In the genomic region with DNA sequence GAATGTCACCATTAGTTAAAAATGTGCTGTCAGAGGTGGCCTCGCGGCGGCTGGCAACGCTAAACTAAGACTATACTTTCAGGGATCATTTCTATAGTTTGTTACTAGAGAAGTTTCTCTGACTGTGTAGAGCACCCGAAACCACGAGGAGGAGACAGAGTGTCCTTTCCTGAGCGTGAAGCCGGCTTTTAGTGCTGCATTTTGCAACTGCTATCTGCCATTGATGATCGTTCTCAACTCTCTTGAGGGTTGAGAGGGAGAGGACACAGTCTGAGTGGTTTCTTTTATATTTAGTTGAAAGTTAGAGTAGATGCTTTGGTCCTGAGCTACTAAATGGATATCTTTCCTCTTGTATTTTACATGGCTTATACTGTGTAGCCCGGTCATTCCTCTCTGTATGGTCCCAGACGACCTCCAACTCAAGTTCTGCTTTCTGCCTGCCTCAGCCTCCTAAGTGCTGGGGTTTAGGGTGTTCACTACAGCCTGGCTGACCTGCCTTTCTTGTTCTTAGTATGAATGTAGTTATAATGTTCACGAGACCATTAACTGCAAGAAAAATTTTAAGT, we compare ENCODE assay signal across 8 mouse cellular contexts. TPM values are rescaled to one million over a fixed set of nuclear protein-coding genes. Genes with fewer than 3 reads are reported as not detected.
DNase-seq lines count a peak whose midpoint lies in the region; ATAC-seq and TF ChIP-seq lines count a peak whose summit lies in the region.

No protein-coding gene starts in this region.

- peak overlapping the region; percentile 97 for H3K27ac ChIP-seq in heart, embryonic 13.5 days (replicated peaks)
- peak overlapping the region; percentile 97 for H3K27ac ChIP-seq in kidney, postnatal 0 days
- peak overlapping the region; percentile 89 for H3K27ac ChIP-seq in liver, embryonic 16.5 days (ENCODE audit: low read length)
- no peak overlapping the region; the same call in 1 of the 2 replicates for H3K27ac ChIP-seq in neural tube, embryonic 12.5 days

- WGBS in heart, embryonic 13.5 days = under 1% methylated on average over 12 of the region's 12 CpGs
- WGBS in kidney, postnatal 0 days = 0% methylated on average over 12 of the region's 12 CpGs
- under 1% methylated on average over 12 of the region's 12 CpGs for WGBS in liver, embryonic 16.5 days (ENCODE audit: insufficient replicate concordance)
- WGBS in neural tube, embryonic 12.5 days = 1% methylated on average over 12 of the region's 12 CpGs

- peaks cover 7% of the 10 kb centered on the region for H3K79me2 ChIP-seq in C2C12 (ENCODE audit: control insufficient read depth, insufficient read depth)

- H3K36me3 ChIP-seq in C2C12 (ENCODE audit: control insufficient read depth, insufficient read depth) = peaks cover 19% of the 10 kb centered on the region
- peaks cover 10% of the 10 kb centered on the region for H3K36me3 ChIP-seq in erythroblast, embryonic 14.5 days (ENCODE audit: control insufficient read depth)
- peaks cover 22% of the 10 kb centered on the region for H3K36me3 ChIP-seq in heart, embryonic 13.5 days
- peaks cover 6% of the 10 kb centered on the region; the same call in 1 of the 2 replicates for H3K36me3 ChIP-seq in kidney, postnatal 0 days (ENCODE audit: insufficient read depth, low read length)
- H3K36me3 ChIP-seq in liver, embryonic 16.5 days (ENCODE audit: control insufficient read depth, insufficient read depth) = 0 out of 2 replicates have a peak, but pooled peaks cover 2% of the 10 kb centered on the region
- H3K36me3 ChIP-seq in neural tube, embryonic 12.5 days = peaks cover 7% of the 10 kb centered on the region

- peak overlapping the region; percentile 87 for H3K4me2 ChIP-seq in heart, embryonic 13.5 days
- H3K4me2 ChIP-seq in kidney, postnatal 0 days (ENCODE audit: low read length) = peak overlapping the region; percentile 74
- peak overlapping the region; percentile 98 for H3K4me2 ChIP-seq in liver, embryonic 16.5 days (ENCODE audit: low read depth, low read length)
- peak overlapping the region; percentile 72 for H3K4me2 ChIP-seq in neural tube, embryonic 12.5 days (replicated peaks)

- no peaks in the 10 kb centered on the region for H3K9me3 ChIP-seq in erythroblast, embryonic 14.5 days (ENCODE audit: control insufficient read depth, low read length)
- H3K9me3 ChIP-seq in heart, embryonic 13.5 days = no peaks in the 10 kb centered on the region
- no peaks in the 10 kb centered on the region for H3K9me3 ChIP-seq in kidney, postnatal 0 days (replicated peaks; ENCODE audit: low read length)
- no peaks in the 10 kb centered on the region for H3K9me3 ChIP-seq in liver, embryonic 16.5 days (replicated peaks; ENCODE audit: control insufficient read depth, low read length)
- no peaks in the 10 kb centered on the region for H3K9me3 ChIP-seq in neural tube, embryonic 12.5 days

- peak; percentile 48; the same call in 1 of the 2 replicates for ATAC-seq in heart, embryonic 13.5 days (ENCODE audit: extremely low read depth, insufficient number of reproducible peaks, low FRiP score, low TSS enrichment)
- ATAC-seq in kidney, postnatal 0 days (replicated peaks; ENCODE audit: low FRiP score, low read depth) = peak; percentile 81
- ATAC-seq in liver, embryonic 16.5 days (ENCODE audit: low read depth) = peak; percentile 74
- ATAC-seq in neural tube, embryonic 12.5 days (ENCODE audit: low FRiP score, low read depth) = peak; percentile 67

- H3K4me1 ChIP-seq in erythroblast, embryonic 14.5 days (ENCODE audit: control insufficient read depth) = peaks cover 45% of the 10 kb centered on the region
- H3K4me1 ChIP-seq in heart, embryonic 13.5 days = peaks cover 22% of the 10 kb centered on the region
- H3K4me1 ChIP-seq in kidney, postnatal 0 days (replicated peaks; ENCODE audit: insufficient read depth, low read length) = no peaks in the 10 kb centered on the region
- H3K4me1 ChIP-seq in liver, embryonic 16.5 days (ENCODE audit: control insufficient read depth, low read depth, low read length) = peaks cover 25% of the 10 kb centered on the region
- H3K4me1 ChIP-seq in neural tube, embryonic 12.5 days = no peaks in the 10 kb centered on the region

- peaks cover 2% of the 10 kb centered on the region for H3K79me3 ChIP-seq in C2C12 (ENCODE audit: low read depth)

- peak; percentile 81 for DNase-seq in adrenal gland, postnatal 14 days
- DNase-seq in kidney, postnatal 0 days (ENCODE audit: low spot score) = peak; percentile 98
- DNase-seq in telencephalon, adult 2 months (ENCODE audit: low read depth, low spot score) = peak; percentile 86

- no peak for TF ChIP-seq CTCF in C2C12 (IDR thresholded peaks at IDR 0.05; ENCODE audit: control insufficient read depth, insufficient read depth, insufficient read length)
- peak; percentile 63 for TF ChIP-seq CTCF in kidney, postnatal 0 days (IDR thresholded peaks at IDR 0.05; ENCODE audit: low read depth)

- no peak overlapping the region for H3K4me3 ChIP-seq in C2C12 (ENCODE audit: insufficient read depth, poor library complexity, severe bottlenecking)
- H3K4me3 ChIP-seq in erythroblast, embryonic 14.5 days (replicated peaks) = peak overlapping the region; percentile 80
- peak overlapping the region; percentile 82 for H3K4me3 ChIP-seq in heart, embryonic 13.5 days
- H3K4me3 ChIP-seq in kidney, postnatal 0 days (replicated peaks; ENCODE audit: low read depth, low read length) = peak overlapping the region; percentile 79
- peak overlapping the region; percentile 76 for H3K4me3 ChIP-seq in liver, embryonic 16.5 days (ENCODE audit: low read depth, low read length)
- H3K4me3 ChIP-seq in neural tube, embryonic 12.5 days = peak overlapping the region; percentile 17; the same call in 1 of the 2 replicates

- no peaks in the 10 kb centered on the region for H3K27me3 ChIP-seq in C2C12 (ENCODE audit: control insufficient read depth, insufficient read depth, insufficient read length)
- H3K27me3 ChIP-seq in erythroblast, embryonic 14.5 days (ENCODE audit: control insufficient read depth) = no peaks in the 10 kb centered on the region
- no peaks in the 10 kb centered on the region for H3K27me3 ChIP-seq in heart, embryonic 13.5 days (replicated peaks)
- no peaks in the 10 kb centered on the region for H3K27me3 ChIP-seq in kidney, postnatal 0 days (ENCODE audit: insufficient read depth, low read length)
- no peaks in the 10 kb centered on the region for H3K27me3 ChIP-seq in liver, embryonic 16.5 days (ENCODE audit: control insufficient read depth, insufficient read depth, low read depth, low read length)
- H3K27me3 ChIP-seq in neural tube, embryonic 12.5 days (replicated peaks) = no peaks in the 10 kb centered on the region

- no peak overlapping the region for H3ac ChIP-seq in C2C12 (ENCODE audit: control insufficient read depth, insufficient read length, low read depth)

- peak overlapping the region; percentile 90 for H3K9ac ChIP-seq in heart, embryonic 13.5 days
- H3K9ac ChIP-seq in kidney, postnatal 0 days (ENCODE audit: low read depth, low read length) = peak overlapping the region; percentile 76
- peak overlapping the region; percentile 58 for H3K9ac ChIP-seq in liver, embryonic 16.5 days (ENCODE audit: low read depth, low read length)
- H3K9ac ChIP-seq in neural tube, embryonic 12.5 days = no peak overlapping the region

TF ChIP-seq in C2C12, 6 proteins besides CTCF, POLR2A, EP300 and RAD21:
- no peak for TF ChIP-seq MYOD1 (IDR thresholded peaks at IDR 0.05; ENCODE audit: control insufficient read depth, insufficient read length, low read depth)
- peak; percentile 2 for TF ChIP-seq USF1 (IDR thresholded peaks at IDR 0.05; ENCODE audit: low read depth)
- peak; percentile 92 for TF ChIP-seq CEBPB (IDR thresholded peaks at IDR 0.05; ENCODE audit: low read depth)
- TF ChIP-seq MAX (IDR thresholded peaks at IDR 0.05) = peak; percentile 90
- TF ChIP-seq FOSL1 (IDR thresholded peaks at IDR 0.05; ENCODE audit: insufficient read depth, low read length, poor library complexity, severe bottlenecking) = no peak
- TF ChIP-seq MYOG (IDR thresholded peaks at IDR 0.05; ENCODE audit: control insufficient read depth, extremely low read depth, insufficient read length) = no peak

RNA-seq across cellular contexts. Expression of gene Gtf3c6, which starts 0.6 kb away (rescaled TPM):
- 31.5 TPM for polyA plus RNA-seq in C2C12 (2012; fragmentation: generic; extraction: Trizol)
- 56.8 and 65.8 TPM in 2 replicates for total RNA-seq in adrenal gland, postnatal 14 days (2021)
- polyA plus RNA-seq in erythroblast, embryonic 14.5 days (2012) = 0.79 and 0.89 TPM in 2 replicates
- polyA plus RNA-seq in heart, embryonic 13.5 days (2015; fragmentation: Nextera tagmentation; extraction: Ambion mirVana) = 73.8 and 78.4 TPM in 2 replicates
- 88.1 and 92.2 TPM in 2 replicates for polyA plus RNA-seq in kidney, postnatal 0 days (2015; fragmentation: Nextera tagmentation; extraction: Ambion mirVana)
- polyA plus RNA-seq in liver, embryonic 16.5 days (2015; fragmentation: Nextera tagmentation; extraction: Ambion mirVana) = 22.7 and 28.4 TPM in 2 replicates
- polyA plus RNA-seq in neural tube, embryonic 12.5 days (2016; fragmentation: Nextera tagmentation; extraction: Ambion mirVana) = 120 and 139 TPM in 2 replicates

RNA-seq across cellular contexts. Expression of gene Rpf2, which starts 11.6 kb away (rescaled TPM):
- 25.8 TPM for polyA plus RNA-seq in C2C12 (2012; fragmentation: generic; extraction: Trizol)
- total RNA-seq in adrenal gland, postnatal 14 days (2021) = 26.2 and 30.9 TPM in 2 replicates
- polyA plus RNA-seq in erythroblast, embryonic 14.5 days (2012) = 0.15 and 0.19 TPM in 2 replicates
- polyA plus RNA-seq in heart, embryonic 13.5 days (2015; fragmentation: Nextera tagmentation; extraction: Ambion mirVana) = 42.6 and 45.6 TPM in 2 replicates
- 56.8 and 58.9 TPM in 2 replicates for polyA plus RNA-seq in kidney, postnatal 0 days (2015; fragmentation: Nextera tagmentation; extraction: Ambion mirVana)
- 23.6 and 25.9 TPM in 2 replicates for polyA plus RNA-seq in liver, embryonic 16.5 days (2015; fragmentation: Nextera tagmentation; extraction: Ambion mirVana)
- polyA plus RNA-seq in neural tube, embryonic 12.5 days (2016; fragmentation: Nextera tagmentation; extraction: Ambion mirVana) = 70.2 and 85.2 TPM in 2 replicates

RNA-seq across cellular contexts. Expression of gene Amd1, which starts 43.5 kb away (rescaled TPM):
- 43.8 TPM for polyA plus RNA-seq in C2C12 (2012; fragmentation: generic; extraction: Trizol)
- total RNA-seq in adrenal gland, postnatal 14 days (2021) = 37.1 and 39.0 TPM in 2 replicates
- 0.27 and 0.69 TPM in 2 replicates for polyA plus RNA-seq in erythroblast, embryonic 14.5 days (2012)
- 37.9 and 40.5 TPM in 2 replicates for polyA plus RNA-seq in heart, embryonic 13.5 days (2015; fragmentation: Nextera tagmentation; extraction: Ambion mirVana)
- polyA plus RNA-seq in kidney, postnatal 0 days (2015; fragmentation: Nextera tagmentation; extraction: Ambion mirVana) = 44.1 and 46.9 TPM in 2 replicates
- 33.5 and 37.6 TPM in 2 replicates for polyA plus RNA-seq in liver, embryonic 16.5 days (2015; fragmentation: Nextera tagmentation; extraction: Ambion mirVana)
- 50.5 and 52.4 TPM in 2 replicates for polyA plus RNA-seq in neural tube, embryonic 12.5 days (2016; fragmentation: Nextera tagmentation; extraction: Ambion mirVana)

Comparison
In these comparisons a context has a peak if more than half of its experiments do, and no peak if none do; other contexts are left out.
1. RNA of gene Gtf3c6, which starts 0.6 kb away (polyA plus RNA-seq): 120 to 139 TPM in neural tube, embryonic 12.5 days, 88.1 to 92.2 TPM in kidney, postnatal 0 days, 73.8 to 78.4 TPM in heart, embryonic 13.5 days, 31.5 TPM in C2C12 (single experiment) and 22.7 to 28.4 TPM in liver, embryonic 16.5 days; 0.79 to 0.89 TPM in erythroblast, embryonic 14.5 days; every median in the first group is over 10 times any median in the second.
2. RNA of gene Rpf2, which starts 11.6 kb away (polyA plus RNA-seq): 70.2 to 85.2 TPM in neural tube, embryonic 12.5 days, 56.8 to 58.9 TPM in kidney, postnatal 0 days, 42.6 to 45.6 TPM in heart, embryonic 13.5 days, 25.8 TPM in C2C12 (single experiment) and 23.6 to 25.9 TPM in liver, embryonic 16.5 days; 0.15 to 0.19 TPM in erythroblast, embryonic 14.5 days; every median in the first group is over 10 times any median in the second.
3. RNA of gene Amd1, which starts 43.5 kb away (polyA plus RNA-seq): 50.5 to 52.4 TPM in neural tube, embryonic 12.5 days, 44.1 to 46.9 TPM in kidney, postnatal 0 days, 43.8 TPM in C2C12 (single experiment), 37.9 to 40.5 TPM in heart, embryonic 13.5 days and 33.5 to 37.6 TPM in liver, embryonic 16.5 days; 0.27 to 0.69 TPM in erythroblast, embryonic 14.5 days; every median in the first group is over 10 times any median in the second.
4. Peak in every context shown above with its lines, with median percentiles within 50 percentile points of each other: DNase-seq, ATAC-seq and H3K4me2 ChIP-seq.